Mouse (Mus musculus): Measurements from ENCODE around the gene Xrcc2. TPM values are rescaled to one million over a fixed set of nuclear protein-coding genes. Genes with fewer than 3 reads are reported as not detected.

The Xrcc2 gene
- total RNA-seq, 2 experiments from 2014 or later: 5.6 to 7.2 TPM

DNA sequence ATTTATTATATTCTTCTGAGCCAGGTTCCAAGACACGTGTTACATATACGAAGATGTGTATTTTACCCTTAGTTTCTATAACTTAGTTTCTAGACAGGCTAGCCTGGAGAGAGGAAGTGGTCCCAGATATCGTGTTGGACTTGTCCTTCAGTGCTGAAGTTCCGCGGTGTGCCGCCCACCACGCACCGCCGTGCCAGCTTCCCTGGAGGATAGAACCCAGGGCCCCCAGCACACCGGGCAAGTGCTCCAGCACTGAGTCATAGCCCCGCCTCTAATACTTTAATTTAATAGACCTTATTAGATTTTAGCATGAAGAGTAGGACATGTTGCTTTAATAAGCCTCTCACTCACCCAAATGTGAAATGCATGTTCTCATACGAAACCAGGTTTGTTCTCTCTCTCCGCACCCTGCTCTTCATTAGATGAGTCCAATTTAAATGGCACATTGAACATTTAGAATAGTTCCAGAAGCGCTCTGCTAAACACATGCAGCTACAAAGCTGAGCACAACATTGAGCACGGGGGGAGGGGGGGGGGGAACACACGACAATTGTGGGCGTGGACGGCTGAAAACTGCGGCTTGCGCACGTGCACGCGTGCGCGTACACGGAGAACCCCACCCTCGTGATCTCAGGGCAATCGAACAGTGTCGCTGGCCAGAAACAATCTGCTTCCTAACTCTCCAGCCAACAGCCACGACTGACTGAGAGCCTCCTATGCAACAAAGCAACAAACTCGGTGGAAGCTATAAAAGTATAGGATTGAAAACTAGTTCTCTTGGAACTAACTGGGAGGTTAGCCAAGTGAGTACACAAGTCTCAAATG lies 33.7 kb downstream of the Xrcc2 start:
- intact Hi-C loops (cut with DNase I): no loop called here

GRCm38 (mm10) chr5:25671051-25671450 lies 34.6 kb downstream of the Xrcc2 start:
- DNase-seq: no peak
- intact Hi-C loops (cut with DNase I): no loop called here

More for the DNA sequence above, 33.7 kb downstream of the Xrcc2 start:
- DNase-seq: no peak

- DNase-seq: no peak
- intact Hi-C loops (cut with DNase I): no loop called here
Measured at GRCm38 (mm10) chr5:25668306-25668705, 37.3 kb downstream of the Xrcc2 start.

DNA sequence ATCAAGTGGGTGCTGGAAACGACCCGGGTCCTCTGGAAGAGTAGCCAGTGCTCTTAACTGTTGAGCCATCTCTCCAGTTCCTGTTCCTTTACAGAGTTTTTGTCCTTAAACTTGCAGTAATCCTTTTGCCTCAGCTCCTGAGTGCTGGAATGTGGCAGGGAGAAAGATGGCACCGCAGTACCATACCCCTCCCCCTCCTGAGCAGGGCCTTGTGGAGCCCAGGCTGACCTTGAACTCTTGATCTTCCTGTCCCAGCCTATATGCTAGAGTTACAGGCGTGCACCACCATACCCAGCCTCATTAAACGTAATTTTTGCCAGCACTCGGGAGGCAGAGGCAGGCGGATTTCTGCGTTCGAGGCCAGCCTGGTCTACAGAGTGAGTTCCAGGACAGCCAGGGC lies 38.9 kb downstream of the Xrcc2 start:
- DNase-seq: no peak
- intact Hi-C loops (cut with DNase I): no loop called here

GRCm38 (mm10) chr5:25666108-25666507 lies 39.5 kb downstream of the Xrcc2 start:
- intact Hi-C loops (cut with DNase I): no loop called here
- peak; percentile 13 to 25 for DNase-seq

DNA sequence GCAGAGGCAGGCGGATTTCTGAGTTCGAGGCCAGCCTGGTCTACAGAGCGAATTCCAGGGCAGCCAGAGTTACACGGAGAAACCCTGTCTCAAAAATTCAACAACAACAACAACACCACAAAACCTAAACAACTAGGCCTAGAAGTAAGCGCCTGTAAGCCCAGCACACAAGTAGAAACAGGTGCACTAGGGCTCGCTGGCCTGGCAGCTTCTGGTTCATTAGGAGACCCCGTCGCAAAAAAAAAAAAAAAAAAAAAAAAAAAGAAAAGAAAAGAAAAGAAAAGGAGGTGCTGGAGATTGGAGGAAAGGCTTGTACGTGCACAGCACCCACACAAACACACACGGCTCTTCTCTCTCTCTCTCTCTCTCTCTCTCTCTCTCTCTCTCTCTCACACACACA lies 40.1 kb downstream of the Xrcc2 start:
- intact Hi-C loops (cut with DNase I): no loop called here
- no peak for DNase-seq

DNA sequence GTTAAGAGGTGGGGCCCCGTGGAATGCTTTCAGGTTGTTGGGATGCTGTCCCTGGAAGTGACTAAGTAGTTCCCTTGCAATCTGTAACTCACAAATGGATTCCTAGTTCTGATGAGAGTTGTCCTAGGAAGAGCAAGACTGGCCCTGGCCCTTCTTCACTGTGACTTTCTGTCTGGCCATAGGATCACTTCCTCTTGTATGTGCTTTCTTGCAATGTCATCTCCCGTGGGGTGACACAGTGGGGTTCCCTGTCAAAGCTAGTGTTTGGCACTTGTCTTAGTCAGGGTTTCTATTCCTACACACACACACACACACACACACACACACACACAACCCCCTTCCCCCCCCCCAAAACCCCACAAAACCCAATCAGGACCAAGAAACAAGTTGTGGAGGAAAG lies 42.5 kb downstream of the Xrcc2 start:
- no peak for DNase-seq
- intact Hi-C loops (cut with DNase I): no loop called here

- peak in 1 of 2 experiments; percentile 11 for DNase-seq
- intact Hi-C loops (cut with DNase I): no loop called here
Measured at GRCm38 (mm10) chr5:25654578-25654987, 51.0 kb downstream of the Xrcc2 start.

DNA sequence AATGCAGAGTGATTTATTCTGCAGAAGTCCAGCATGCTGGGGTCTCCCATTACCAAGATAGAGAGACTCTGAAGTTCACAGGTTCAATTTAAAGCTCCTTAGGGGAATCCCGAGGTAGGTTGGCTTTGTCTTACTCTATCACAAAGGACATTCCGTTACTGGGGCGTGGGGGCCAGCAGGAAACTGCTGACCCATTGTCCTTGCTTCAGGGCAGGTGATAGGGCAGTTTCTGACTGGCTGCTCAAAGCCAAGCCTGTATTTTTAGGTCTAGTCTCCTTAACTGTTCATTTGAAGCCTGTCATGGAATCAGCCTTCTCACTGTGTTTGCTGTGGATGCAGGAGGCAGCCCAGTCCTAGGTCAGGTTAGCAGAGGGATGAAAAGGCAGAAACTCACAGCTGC lies 52.2 kb downstream of the Xrcc2 start:
- intact Hi-C loops (cut with DNase I): no loop called here

DNA sequence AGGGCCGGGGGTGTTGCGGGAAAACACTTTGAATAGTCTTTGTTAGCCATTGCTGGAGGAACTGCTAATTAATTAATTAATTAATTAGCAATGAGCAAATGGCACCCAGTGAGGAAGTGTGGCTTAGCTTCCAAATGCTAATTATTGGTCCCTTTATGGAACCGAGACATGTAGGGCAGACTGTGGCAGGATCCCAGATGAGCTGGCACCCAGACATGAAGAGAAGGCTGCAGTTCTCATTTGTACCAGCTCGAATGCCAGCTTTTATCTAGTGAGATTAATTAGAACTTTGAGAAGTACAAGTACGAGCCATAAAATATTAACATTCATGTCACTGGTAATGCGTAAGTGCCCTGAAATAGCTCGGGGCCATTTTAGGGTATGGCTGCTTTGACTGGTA lies 53.2 kb downstream of the Xrcc2 start:
- DNase-seq: peak; percentile 15

More for the DNA sequence above, 52.2 kb downstream of the Xrcc2 start:
- no peak for DNase-seq

GRCm38 (mm10) chr5:25645661-25646364 lies 59.8 kb downstream of the Xrcc2 start:
- intact Hi-C loops (cut with DNase I): no loop called here
- no peak for DNase-seq

More for the DNA sequence above, 53.2 kb downstream of the Xrcc2 start:
- intact Hi-C loops (cut with DNase I): no loop called here

- intact Hi-C loops (cut with DNase I): no loop called here
Measured at GRCm38 (mm10) chr5:25644509-25644908, 61.1 kb downstream of the Xrcc2 start.

DNA sequence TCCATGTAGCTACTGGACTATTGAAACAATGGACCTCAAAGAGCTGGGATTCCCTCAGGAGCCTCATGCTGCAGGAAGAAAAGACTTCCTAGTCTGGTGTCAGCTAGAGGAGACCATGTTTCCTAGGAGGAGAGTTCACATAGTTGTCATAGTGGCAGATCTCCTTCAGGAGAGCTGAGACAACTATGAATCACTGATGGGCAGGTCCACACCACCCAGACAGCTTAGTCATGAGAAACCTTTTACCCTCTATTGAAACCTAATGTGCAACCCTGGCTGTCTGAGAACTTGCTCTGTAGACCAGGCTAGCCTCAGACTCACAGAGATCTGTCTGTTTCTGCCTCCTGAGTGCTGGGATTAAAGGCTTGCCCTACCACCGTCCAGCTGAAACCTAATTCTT lies 62.9 kb downstream of the Xrcc2 start:
- intact Hi-C loops (cut with DNase I): no loop called here
- no peak for DNase-seq

More at GRCm38 (mm10) chr5:25644509-25644908, 61.1 kb downstream of the Xrcc2 start:
- no peak for DNase-seq

Other genes with a start within 250 kb of the Xrcc2 start
- 10 to 100 TPM; 45.3 to 46.7 TPM for gene Kmt2c, start 207.0 kb downstream of the Xrcc2 start, total RNA-seq (2021)
- not detected for gene Cct8l1, start 189.8 kb downstream of the Xrcc2 start, total RNA-seq (2021)
- gene Actr3b, start 54.2 kb upstream of the Xrcc2 start, total RNA-seq (2021): 10 to 100 TPM; 18.6 to 19.5 TPM
- gene Gm21663, start 236.6 kb upstream of the Xrcc2 start, total RNA-seq (2021): not detected
- not detected for gene Gm21671, start 248.6 kb upstream of the Xrcc2 start, total RNA-seq (2021)